Mouse (Mus musculus): ENCODE results near the gene Foxn3. TPM values are rescaled to one million over a fixed set of nuclear protein-coding genes. Genes with fewer than 3 reads are reported as not detected.

Gene Foxn3
- total and polyA plus RNA-seq, 3 experiments: 9.7 to 26.8 (median 11.0) TPM

- H3K4me3 ChIP-seq (replicated peaks in 1 of 3; ENCODE audit: low read depth in 2 of 3, low read length in 2 of 3, poor library complexity in 1 of 3): no peak overlapping the region
- H3K79me2 ChIP-seq (replicated peaks; ENCODE audit: control insufficient read depth, extremely low read depth, insufficient read depth, poor library complexity, severe bottlenecking): no peaks in the 10 kb centered on the region; the same call in 1 of the 2 replicates
- in situ Hi-C loops (cut with MboI; ENCODE audit: low pct_ligation_motif_present, low pct_unique_long_range_greater_than_20kb, low sequenced_read_pairs): no loop called here
- H3K4me1 ChIP-seq (ENCODE audit: control insufficient read depth in 1 of 2, insufficient read depth in 2 of 2): peaks cover 4 to 21% of the 10 kb centered on the region in 2 experiments; a peak in 3 of 4 replicates
- no peak overlapping the region for H3K27ac ChIP-seq (ENCODE audit: insufficient read depth, low read depth)
- no peaks in the 10 kb centered on the region for H3K27me3 ChIP-seq (replicated peaks)
- H3K36me3 ChIP-seq (replicated peaks in 1 of 2; ENCODE audit: control insufficient read depth in 1 of 2, insufficient read depth in 1 of 2, low read length in 1 of 2): peaks cover 0 to 6% of the 10 kb centered on the region in 2 experiments
- no peaks in the 10 kb centered on the region for H3K9me3 ChIP-seq (replicated peaks; ENCODE audit: low read length)
- no peak for DNase-seq (ENCODE audit: extremely low read depth)
- no peak overlapping the region for H3K4me2 ChIP-seq (ENCODE audit: insufficient read depth, low read depth, poor library complexity, severe bottlenecking)
- no peak for TF ChIP-seq PAX5 (IDR thresholded peaks at IDR 0.05; ENCODE audit: low read length)
- TF ChIP-seq BHLHE40 (IDR thresholded peaks at IDR 0.05; ENCODE audit: low read depth, low read length): no peak
- H3K9ac ChIP-seq (ENCODE audit: insufficient read depth, low read depth): no peak overlapping the region
- dilution Hi-C loops (cut with MboI; ENCODE audit: extremely low pct_ligation_motif_present, extremely low pct_unique_long_range_greater_than_20kb, low sequenced_read_pairs): no loop called here
Observed at GRCm38 (mm10) chr12:99455580-99455979, 107.8 kb downstream of the Foxn3 start.

- Histone ChIP-seq H3K27ac (ENCODE audit: insufficient read depth, low read depth) (no peak overlapping the region), H3K4me3 (replicated peaks in 1 of 3; ENCODE audit: low read depth in 2 of 3, low read length in 2 of 3, poor library complexity in 1 of 3) (peak overlapping the region in 1 of 3 experiments; percentile 10), H3K9me3 (replicated peaks; ENCODE audit: low read length) (no peaks in the 10 kb centered on the region), H3K36me3 (replicated peaks in 1 of 2; ENCODE audit: control insufficient read depth in 1 of 2, insufficient read depth in 1 of 2, low read length in 1 of 2) (peaks cover 1 to 12% of the 10 kb centered on the region in 2 experiments), H3K9ac (ENCODE audit: insufficient read depth, low read depth) (peak overlapping the region; percentile 24), H3K27me3 (replicated peaks) (no peaks in the 10 kb centered on the region), H3K4me2 (ENCODE audit: insufficient read depth, low read depth, poor library complexity, severe bottlenecking) (peak overlapping the region; percentile 74), H3K4me1 (ENCODE audit: control insufficient read depth in 1 of 2, insufficient read depth in 2 of 2) (peaks cover 4 to 21% of the 10 kb centered on the region in 2 experiments; a peak in 3 of 4 replicates), H3K79me2 (replicated peaks; ENCODE audit: control insufficient read depth, extremely low read depth, insufficient read depth, poor library complexity, severe bottlenecking) (no peaks in the 10 kb centered on the region; the same call in 1 of the 2 replicates)
- no peak for TF ChIP-seq POLR2AphosphoS2 (IDR thresholded peaks at IDR 0.05; ENCODE audit: low read depth, low read length)
- TF ChIP-seq EP300 (IDR thresholded peaks at IDR 0.05; ENCODE audit: low read length): peak; percentile 10; the same call in 1 of the 2 replicates
- no peak for TF ChIP-seq MAFK (IDR thresholded peaks at IDR 0.05; ENCODE audit: insufficient replicate concordance, low read length)
- TF ChIP-seq JUN (IDR thresholded peaks at IDR 0.05; ENCODE audit: insufficient read depth, low read depth, low read length): peak; percentile 25; the same call in 1 of the 2 replicates
- no peak for TF ChIP-seq PAX5 (IDR thresholded peaks at IDR 0.05; ENCODE audit: low read length)
- no peak for DNase-seq (ENCODE audit: extremely low read depth)
- in situ Hi-C loops (cut with MboI; ENCODE audit: low pct_ligation_motif_present, low pct_unique_long_range_greater_than_20kb, low sequenced_read_pairs) (no loop called here), dilution Hi-C loops (cut with MboI; ENCODE audit: extremely low pct_ligation_motif_present, extremely low pct_unique_long_range_greater_than_20kb, low sequenced_read_pairs) (no loop called here)
Observed at GRCm38 (mm10) chr12:99454394-99454793, 109.0 kb downstream of the Foxn3 start.

GRCm38 (mm10) chr12:99453797-99454196 lies 109.6 kb downstream of the Foxn3 start:
- dilution Hi-C loops (cut with MboI; ENCODE audit: extremely low pct_ligation_motif_present, extremely low pct_unique_long_range_greater_than_20kb, low sequenced_read_pairs) (no loop called here), in situ Hi-C loops (cut with MboI; ENCODE audit: low pct_ligation_motif_present, low pct_unique_long_range_greater_than_20kb, low sequenced_read_pairs) (no loop called here)
- Histone ChIP-seq H3K4me2 (ENCODE audit: insufficient read depth, low read depth, poor library complexity, severe bottlenecking) (no peak overlapping the region), H3K79me2 (replicated peaks; ENCODE audit: control insufficient read depth, extremely low read depth, insufficient read depth, poor library complexity, severe bottlenecking) (no peaks in the 10 kb centered on the region; the same call in 1 of the 2 replicates), H3K27me3 (replicated peaks) (no peaks in the 10 kb centered on the region), H3K27ac (ENCODE audit: insufficient read depth, low read depth) (no peak overlapping the region), H3K9ac (ENCODE audit: insufficient read depth, low read depth) (no peak overlapping the region), H3K4me3 (replicated peaks in 1 of 3; ENCODE audit: low read depth in 2 of 3, low read length in 2 of 3, poor library complexity in 1 of 3) (no peak overlapping the region), H3K4me1 (ENCODE audit: control insufficient read depth in 1 of 2, insufficient read depth in 2 of 2) (peaks cover 4 to 21% of the 10 kb centered on the region in 2 experiments; a peak in 3 of 4 replicates), H3K9me3 (replicated peaks; ENCODE audit: low read length) (no peaks in the 10 kb centered on the region), H3K36me3 (replicated peaks in 1 of 2; ENCODE audit: control insufficient read depth in 1 of 2, insufficient read depth in 1 of 2, low read length in 1 of 2) (peaks cover 7 to 18% of the 10 kb centered on the region in 2 experiments)
- DNase-seq (ENCODE audit: extremely low read depth): no peak
- TF ChIP-seq MAFK (IDR thresholded peaks at IDR 0.05; ENCODE audit: insufficient replicate concordance, low read length): no peak
- TF ChIP-seq ETS1 (conservative IDR thresholded peaks at IDR 0.05; ENCODE audit: low read depth, low read length): no peak
- no peak for TF ChIP-seq RCOR1 (conservative IDR thresholded peaks at IDR 0.05; ENCODE audit: low read depth, low read length)
- no peak for TF ChIP-seq ELF1 (IDR thresholded peaks at IDR 0.05; ENCODE audit: low read depth, low read length)
- TF ChIP-seq ZKSCAN1 (IDR thresholded peaks at IDR 0.05; ENCODE audit: borderline replicate concordance, low read depth, low read length): no peak
- no peak for TF ChIP-seq NELFE (IDR thresholded peaks at IDR 0.05; ENCODE audit: low read depth, low read length)
- TF ChIP-seq MYC (IDR thresholded peaks at IDR 0.05; ENCODE audit: low read depth, low read length): no peak
- TF ChIP-seq PAX5 (IDR thresholded peaks at IDR 0.05; ENCODE audit: low read length): no peak
- TF ChIP-seq RAD21 (IDR thresholded peaks at IDR 0.05; ENCODE audit: low read depth, low read length): no peak
- no peak for TF ChIP-seq MAZ (IDR thresholded peaks at IDR 0.05; ENCODE audit: low read depth, low read length)
- no peak for TF ChIP-seq EP300 (IDR thresholded peaks at IDR 0.05; ENCODE audit: low read length)
- TF ChIP-seq MEF2A (IDR thresholded peaks at IDR 0.05; ENCODE audit: borderline replicate concordance, low read depth, low read length): no peak
- TF ChIP-seq MAX (IDR thresholded peaks at IDR 0.05; ENCODE audit: low read length): no peak
- TF ChIP-seq SIN3A (IDR thresholded peaks at IDR 0.05; ENCODE audit: low read length): no peak
- TF ChIP-seq E2F4 (IDR thresholded peaks at IDR 0.05; ENCODE audit: insufficient replicate concordance, low read depth, low read length): no peak

Data from CH12.LX (cell line).